Mouse (Mus musculus): Measurements from ENCODE around the gene Med27.

Gene Med27

DNA sequence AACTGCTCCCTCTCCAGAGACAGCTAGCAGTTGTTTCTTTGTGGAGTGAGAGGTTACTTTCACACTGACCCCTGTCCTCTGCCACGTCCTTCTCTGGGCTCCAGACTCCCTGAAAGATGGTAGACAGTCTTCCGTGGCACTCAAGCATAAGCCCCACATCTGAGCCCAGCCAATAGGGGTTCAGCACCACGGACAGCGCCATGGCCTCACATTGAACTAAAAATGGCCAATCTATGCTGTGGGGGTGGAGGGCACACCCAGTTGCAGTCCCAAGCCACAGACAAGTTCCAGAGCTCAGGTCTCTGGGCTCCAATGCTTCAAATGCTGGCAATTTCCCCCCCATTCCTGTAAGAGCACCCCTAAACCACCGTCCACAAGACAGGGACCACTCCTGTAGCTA lies 227.0 kb downstream of the Med27 start:
- DNase-seq = peak; percentile 70

GRCm38 (mm10) chr2:29574187-29574586 lies 227.6 kb downstream of the Med27 start:
- DNase-seq = no peak
